Mouse (Mus musculus): ENCODE measurements around the gene Nudt19. TPM values are rescaled to one million over a fixed set of nuclear protein-coding genes. Genes with fewer than 3 reads are reported as not detected.

The Nudt19 gene
- 5.3 and 9.6 TPM in 2 replicates for polyA plus RNA-seq (2012; ENCODE audit: insufficient read depth, low replicate concordance)

DNA sequence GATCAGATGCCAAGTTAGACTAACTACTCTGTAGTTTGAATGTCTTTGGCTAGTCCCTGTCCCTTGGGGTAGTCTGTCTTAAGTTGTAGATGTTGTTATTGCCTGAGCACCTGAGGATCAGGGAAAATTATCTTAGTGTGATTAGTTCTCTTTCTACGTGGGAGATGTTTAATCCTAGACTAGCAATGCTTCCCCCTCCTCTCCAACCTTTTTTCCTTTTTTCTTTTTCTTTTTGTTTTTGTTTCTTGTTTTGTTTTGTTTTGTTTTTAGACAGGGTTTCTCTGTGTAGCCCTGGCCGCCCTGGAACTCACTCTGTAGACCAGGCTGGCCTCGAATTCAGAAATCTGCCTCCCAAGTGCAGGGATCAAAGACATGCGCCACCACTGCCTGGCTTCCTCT is at the start of gene Nudt19:
Nudt19 (minus strand) TSS at position 100 of the 399 bp plus-strand sequence.
- peaks cover 13% of the 10 kb centered on the region for H3K36me3 ChIP-seq (replicated peaks; ENCODE audit: low read length)
- TF ChIP-seq GATA1 (IDR thresholded peaks at IDR 0.05; ENCODE audit: borderline replicate concordance, low read length) (no peak), FLI1 (IDR thresholded peaks at IDR 0.05; ENCODE audit: low read length) (no peak)
- peak within 1 kb of the TSS; percentile 95 for H3K4me3 ChIP-seq (replicated peaks)
- peaks cover 23% of the 10 kb centered on the region for H3K27me3 ChIP-seq (replicated peaks)
- H3K4me1 ChIP-seq, result peaks cover 57% of the 10 kb centered on the region
- no peaks in the 10 kb centered on the region for H3K9me3 ChIP-seq

DNA sequence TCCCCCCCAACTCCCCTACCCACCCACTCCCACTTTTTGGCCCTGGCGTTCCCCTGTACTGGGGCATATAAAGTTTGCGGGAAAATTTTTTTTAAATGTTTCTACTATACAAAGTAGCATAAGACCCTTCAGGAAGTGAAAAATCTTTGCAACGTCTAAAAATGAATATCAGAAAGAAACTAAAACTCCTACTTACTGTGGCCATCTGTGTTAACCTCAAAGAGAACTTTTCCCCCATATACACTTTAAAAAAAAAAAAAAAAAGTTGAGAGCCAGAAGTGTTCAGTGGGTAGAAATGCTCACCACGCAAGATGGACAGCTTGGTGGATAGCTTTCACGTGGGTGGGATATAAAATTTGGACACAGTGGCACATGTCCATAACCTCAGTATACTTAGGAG is 46.7 kb upstream of the Nudt19 start:
- Histone ChIP-seq H3K4me3 (replicated peaks) (no peak overlapping the region), H3K4me1 (peaks cover 29% of the 10 kb centered on the region), H3K9me3 (peaks cover 5% of the 10 kb centered on the region; the same call in 1 of the 2 replicates), H3K27me3 (replicated peaks) (no peaks in the 10 kb centered on the region), H3K36me3 (replicated peaks; ENCODE audit: low read length) (peaks cover 89% of the 10 kb centered on the region)
- TF ChIP-seq GATA1 (IDR thresholded peaks at IDR 0.05; ENCODE audit: borderline replicate concordance, low read length) (no peak), FLI1 (IDR thresholded peaks at IDR 0.05; ENCODE audit: low read length) (no peak)

DNA sequence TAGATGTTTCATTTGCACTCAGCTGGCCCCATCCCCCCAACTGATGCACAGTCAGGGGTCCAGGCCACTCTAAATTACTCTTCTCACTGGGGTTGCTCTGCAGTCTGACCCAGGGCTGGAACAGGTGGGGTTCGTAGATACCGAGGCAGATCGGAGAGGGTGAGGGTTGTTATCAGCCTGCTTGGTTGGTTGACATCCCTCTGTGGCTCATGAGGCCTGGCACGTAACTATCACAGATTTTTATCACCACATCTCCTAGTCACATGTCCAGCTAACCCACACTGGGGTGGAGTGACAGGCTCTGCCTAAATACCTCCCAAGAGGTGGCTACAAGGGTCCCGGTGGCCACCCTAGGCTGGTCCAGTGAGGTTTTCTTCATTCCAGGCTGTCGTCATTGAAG is 45.0 kb upstream of the Nudt19 start:
- no peak for TF ChIP-seq GATA1 (IDR thresholded peaks at IDR 0.05; ENCODE audit: borderline replicate concordance, low read length)
- TF ChIP-seq FLI1 (IDR thresholded peaks at IDR 0.05; ENCODE audit: low read length), result no peak
- peaks cover 90% of the 10 kb centered on the region for H3K36me3 ChIP-seq (replicated peaks; ENCODE audit: low read length)

DNA sequence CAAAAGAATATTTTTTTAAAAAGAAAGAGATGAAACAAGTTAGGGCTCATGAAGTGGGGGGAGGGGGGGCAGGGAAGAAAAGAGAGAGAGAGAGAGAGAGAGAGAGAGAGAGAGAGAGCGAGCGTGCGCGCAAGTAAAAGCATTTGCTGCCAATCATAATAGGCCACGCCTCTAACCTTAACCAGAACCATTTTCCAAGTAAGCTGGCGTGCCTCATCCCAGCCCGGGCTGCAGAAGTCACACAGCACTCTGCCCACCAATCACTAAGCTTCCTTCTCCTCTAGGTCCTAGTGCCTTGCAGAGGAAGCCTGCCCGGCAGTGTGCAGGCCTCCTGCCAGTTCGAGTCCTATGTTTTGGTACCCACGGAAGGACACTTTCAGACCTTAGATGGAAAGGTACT is 43.9 kb upstream of the Nudt19 start:
- Histone ChIP-seq H3K4me1 (peaks cover 14% of the 10 kb centered on the region; the same call in 1 of the 2 replicates), H3K9me3 (no peaks in the 10 kb centered on the region), H3K27me3 (replicated peaks) (no peaks in the 10 kb centered on the region), H3K36me3 (replicated peaks; ENCODE audit: low read length) (peaks cover 90% of the 10 kb centered on the region), H3K4me3 (replicated peaks) (no peak overlapping the region)
- no peak for TF ChIP-seq GATA1 (IDR thresholded peaks at IDR 0.05; ENCODE audit: borderline replicate concordance, low read length)
- no peak for TF ChIP-seq FLI1 (IDR thresholded peaks at IDR 0.05; ENCODE audit: low read length)

More for the DNA sequence above, 45.0 kb upstream of the Nudt19 start:
- no peak overlapping the region for H3K4me3 ChIP-seq (replicated peaks)
- peaks cover 14% of the 10 kb centered on the region for H3K4me1 ChIP-seq
- H3K9me3 ChIP-seq, result no peaks in the 10 kb centered on the region
- no peaks in the 10 kb centered on the region for H3K27me3 ChIP-seq (replicated peaks)

DNA sequence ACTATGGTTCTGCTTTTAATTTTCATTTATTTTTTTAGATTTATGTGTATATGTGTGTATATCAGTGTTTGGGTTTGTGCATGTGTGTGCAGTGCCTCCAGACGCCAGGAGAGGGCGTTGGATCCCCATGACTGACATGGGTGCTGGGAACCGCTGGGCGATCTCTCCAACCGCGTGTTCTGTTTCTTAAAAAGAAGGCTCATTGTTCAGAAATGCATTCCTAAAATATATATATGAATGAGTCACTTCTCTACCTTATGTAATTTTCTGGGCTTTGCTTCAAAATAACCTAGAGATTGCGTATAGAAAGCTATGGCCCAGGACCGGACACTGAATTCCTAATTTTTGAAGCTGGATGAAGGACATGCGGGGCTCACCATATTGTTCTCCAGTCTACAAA is 43.4 kb upstream of the Nudt19 start:
- peaks cover 14% of the 10 kb centered on the region; the same call in 1 of the 2 replicates for H3K4me1 ChIP-seq

DNA sequence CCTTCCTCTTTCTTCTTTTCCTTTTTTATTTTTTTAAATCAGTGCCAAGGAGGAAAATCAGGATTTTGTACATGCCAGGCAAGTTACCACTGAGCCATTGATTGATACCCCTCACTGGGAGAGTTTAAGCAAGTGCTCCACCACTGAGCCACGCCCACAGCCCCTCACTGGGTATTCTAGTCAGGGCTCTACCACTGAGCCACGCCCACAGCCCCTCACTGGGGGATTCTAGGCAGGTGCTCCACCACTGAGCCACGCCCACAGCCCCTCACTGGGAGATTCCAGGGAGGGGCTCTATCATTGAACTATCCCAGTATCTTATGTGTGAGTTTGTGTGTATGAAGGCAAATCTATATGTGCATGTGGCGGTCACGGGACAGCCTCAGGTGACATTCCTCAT is 38.2 kb upstream of the Nudt19 start:
- Histone ChIP-seq H3K4me3 (replicated peaks) (no peak overlapping the region), H3K4me1 (peaks cover 48% of the 10 kb centered on the region), H3K27me3 (replicated peaks) (no peaks in the 10 kb centered on the region), H3K9me3 (peaks cover 8% of the 10 kb centered on the region; the same call in 1 of the 2 replicates), H3K36me3 (replicated peaks; ENCODE audit: low read length) (peaks cover 84% of the 10 kb centered on the region)
- no peak for TF ChIP-seq FLI1 (IDR thresholded peaks at IDR 0.05; ENCODE audit: low read length)
- no peak for TF ChIP-seq GATA1 (IDR thresholded peaks at IDR 0.05; ENCODE audit: borderline replicate concordance, low read length)

More for the DNA sequence above, 43.4 kb upstream of the Nudt19 start:
- no peak overlapping the region for H3K4me3 ChIP-seq (replicated peaks)
- no peaks in the 10 kb centered on the region for H3K9me3 ChIP-seq
- no peaks in the 10 kb centered on the region for H3K27me3 ChIP-seq (replicated peaks)
- H3K36me3 ChIP-seq (replicated peaks; ENCODE audit: low read length), result peaks cover 94% of the 10 kb centered on the region
- TF ChIP-seq FLI1 (IDR thresholded peaks at IDR 0.05; ENCODE audit: low read length) (no peak), GATA1 (IDR thresholded peaks at IDR 0.05; ENCODE audit: borderline replicate concordance, low read length) (no peak)

DNA sequence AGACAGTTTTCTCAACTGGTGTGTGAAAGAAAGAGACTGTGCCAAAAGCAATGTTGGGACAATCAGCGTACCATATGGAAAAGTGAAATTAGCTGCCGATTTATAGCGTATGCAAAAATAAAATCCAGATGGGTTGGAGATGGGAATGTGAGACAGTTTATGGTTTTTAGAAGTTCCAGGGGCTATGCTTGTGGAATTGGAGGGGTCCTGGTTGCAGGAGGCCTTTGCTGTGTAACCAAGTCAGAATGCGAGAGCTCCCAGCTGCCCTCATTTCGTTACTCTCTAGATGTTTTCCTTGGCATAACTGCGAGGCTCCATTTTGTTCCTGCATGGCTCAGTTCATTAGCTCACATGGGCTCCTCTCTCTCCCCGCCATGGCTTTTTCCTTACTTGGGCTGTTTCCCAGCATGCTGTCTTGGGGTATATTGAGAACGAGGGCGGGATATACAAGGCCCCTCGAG is 34.7 kb upstream of the Nudt19 start:
- no peak for TF ChIP-seq FLI1 (IDR thresholded peaks at IDR 0.05; ENCODE audit: low read length)
- TF ChIP-seq GATA1 (IDR thresholded peaks at IDR 0.05; ENCODE audit: borderline replicate concordance, low read length), result no peak
- Histone ChIP-seq H3K4me3 (replicated peaks) (no peak overlapping the region), H3K27me3 (replicated peaks) (no peaks in the 10 kb centered on the region), H3K36me3 (replicated peaks; ENCODE audit: low read length) (peaks cover 51% of the 10 kb centered on the region), H3K4me1 (peaks cover 72% of the 10 kb centered on the region), H3K9me3 (peaks cover 8% of the 10 kb centered on the region; the same call in 1 of the 2 replicates)

DNA sequence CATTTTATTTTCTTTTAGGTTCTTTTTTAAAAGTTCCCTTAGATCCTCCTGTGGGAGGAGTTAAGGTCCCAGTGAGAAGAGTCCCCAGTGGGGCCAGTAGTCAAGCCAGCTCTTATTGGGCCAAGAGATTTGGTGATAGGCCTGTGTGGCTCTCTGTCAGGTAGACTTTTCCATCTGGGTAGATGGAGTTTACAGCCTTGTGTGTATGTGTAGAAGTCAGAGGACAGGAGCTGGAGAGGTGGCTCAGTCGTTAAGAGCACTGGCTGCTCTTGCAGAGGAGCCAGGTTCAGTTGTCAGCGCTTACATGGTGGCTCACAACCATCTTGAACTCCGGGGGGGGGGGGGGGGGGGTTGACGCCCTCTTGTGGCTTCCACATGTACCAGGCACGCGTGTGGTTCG is 33.4 kb upstream of the Nudt19 start:
- TF ChIP-seq FLI1 (IDR thresholded peaks at IDR 0.05; ENCODE audit: low read length) (no peak), GATA1 (IDR thresholded peaks at IDR 0.05; ENCODE audit: borderline replicate concordance, low read length) (no peak)
- Histone ChIP-seq H3K27me3 (replicated peaks) (peaks cover 9% of the 10 kb centered on the region), H3K9me3 (peaks cover 8% of the 10 kb centered on the region; the same call in 1 of the 2 replicates), H3K36me3 (replicated peaks; ENCODE audit: low read length) (peaks cover 38% of the 10 kb centered on the region), H3K4me3 (replicated peaks) (no peak overlapping the region), H3K4me1 (peaks cover 75% of the 10 kb centered on the region)

DNA sequence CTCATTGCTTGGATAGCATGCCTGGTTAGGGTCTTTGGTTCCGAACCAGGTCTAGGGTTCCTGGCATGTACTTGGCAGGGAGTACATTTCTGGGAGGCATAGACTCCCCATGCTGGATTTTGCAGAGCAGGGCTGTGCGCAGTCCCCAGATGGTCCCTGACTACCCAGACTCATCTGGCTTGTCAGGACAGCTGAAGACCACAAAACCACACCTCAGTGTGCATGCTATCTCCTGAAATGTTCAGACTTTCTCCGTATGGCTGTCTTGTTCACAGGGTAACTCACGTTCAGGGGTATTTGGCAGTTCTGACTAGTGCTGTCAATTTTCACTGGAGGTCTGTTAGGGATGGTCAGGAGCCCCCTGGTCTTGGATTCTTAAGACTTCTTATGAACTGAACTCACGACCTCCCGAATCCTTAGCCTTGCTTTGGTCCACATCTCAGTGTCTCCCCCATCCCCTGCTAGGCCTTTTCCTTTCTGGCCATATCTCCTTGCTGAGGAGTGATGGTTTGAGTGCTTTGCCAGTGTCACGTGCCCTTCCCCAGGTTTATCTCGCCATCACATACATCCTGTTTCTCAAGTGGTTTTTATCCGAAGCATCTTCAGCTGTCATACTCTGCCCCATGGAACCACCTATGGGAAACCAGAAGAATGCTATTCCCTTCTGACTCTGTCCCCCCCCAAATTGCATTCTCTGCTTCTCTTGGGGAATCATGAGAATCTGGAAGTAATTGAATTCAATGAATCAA is 32.8 kb upstream of the Nudt19 start:
- Histone ChIP-seq H3K27me3 (replicated peaks) (peaks cover 15% of the 10 kb centered on the region), H3K36me3 (replicated peaks; ENCODE audit: low read length) (peaks cover 34% of the 10 kb centered on the region), H3K4me3 (replicated peaks) (peak overlapping the region; percentile 54), H3K9me3 (peaks cover 8% of the 10 kb centered on the region; the same call in 1 of the 2 replicates), H3K4me1 (peaks cover 81% of the 10 kb centered on the region)
- TF ChIP-seq FLI1 (IDR thresholded peaks at IDR 0.05; ENCODE audit: low read length) (no peak), GATA1 (IDR thresholded peaks at IDR 0.05; ENCODE audit: borderline replicate concordance, low read length) (no peak)

DNA sequence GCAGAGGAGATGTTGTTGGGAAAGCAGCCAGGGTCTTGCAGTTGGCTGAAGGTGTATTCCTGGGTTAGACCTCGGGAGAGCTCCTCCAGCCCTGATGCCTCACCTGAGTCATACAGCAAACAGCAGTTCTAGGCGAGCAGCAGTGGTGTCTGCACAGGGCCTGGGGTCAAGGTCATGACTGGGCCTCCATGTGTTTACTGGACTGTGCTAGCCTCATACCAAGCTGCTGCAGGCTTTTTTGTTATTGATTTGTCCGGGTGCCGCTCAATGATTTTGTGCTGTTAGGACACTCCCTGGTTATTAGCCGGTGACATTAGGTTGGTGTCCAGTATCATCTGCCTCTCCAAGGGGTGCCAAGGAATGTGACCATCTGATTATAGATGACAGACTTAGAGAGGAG is 31.6 kb upstream of the Nudt19 start:
- Histone ChIP-seq H3K36me3 (replicated peaks; ENCODE audit: low read length) (peaks cover 23% of the 10 kb centered on the region), H3K4me1 (peaks cover 73% of the 10 kb centered on the region), H3K4me3 (replicated peaks) (peak overlapping the region; percentile 71), H3K9me3 (peaks cover 4% of the 10 kb centered on the region), H3K27me3 (replicated peaks) (peaks cover 26% of the 10 kb centered on the region)
- TF ChIP-seq FLI1 (IDR thresholded peaks at IDR 0.05; ENCODE audit: low read length) (no peak), GATA1 (IDR thresholded peaks at IDR 0.05; ENCODE audit: borderline replicate concordance, low read length) (no peak)
